Mouse (Mus musculus) hindbrain, postnatal 0 days (tissue): Measurements from ENCODE around the gene Itpr2. TPM values are rescaled to one million over a fixed set of nuclear protein-coding genes. Genes with fewer than 3 reads are reported as not detected.

Experiments
- ATAC-seq: fragments of 200-750 bp; cut with Nextera tagmentation; 2 replicates; pipeline ENCODE4 v1.8.0; 2017; ENCODE audit warnings: mild to moderate bottlenecking, moderate TSS enrichment, moderate library complexity
- DNase-seq: peaks from one replicate; pipeline ENCODE4 v3.0.0-alpha.2; 2015; ENCODE audit warnings: low spot score
- H3K27ac ChIP-seq: fragments of 300-500 bp; sonication (generic); 2 replicates; pipeline ENCODE4 v1.5.1; 2014; ENCODE audit warnings: mild to moderate bottlenecking
- H3K27me3 ChIP-seq: fragments of 300-500 bp; sonication (generic); 2 replicates; pipeline ENCODE4 v1.6.1; 2014; ENCODE audit warnings: low read length, mixed read lengths; ENCODE audit not compliant: insufficient read depth
- H3K36me3 ChIP-seq: fragments of 300-500 bp; sonication (generic); 2 replicates; pipeline ENCODE4 v1.6.1; 2014; ENCODE audit warnings: low read length, mixed read lengths; ENCODE audit not compliant: insufficient read depth
- H3K4me1 ChIP-seq: fragments of 300-500 bp; sonication (generic); 2 replicates; pipeline ENCODE4 v1.6.1; 2014; ENCODE audit warnings: antibody characterized with exemption, low read length, mixed read lengths; ENCODE audit not compliant: insufficient read depth
- H3K4me2 ChIP-seq: fragments of 300-500 bp; sonication (generic); 2 replicates; pipeline ENCODE4 v1.6.1; 2014; ENCODE audit warnings: low read depth, mild to moderate bottlenecking, low read length, moderate library complexity, mixed read lengths
- H3K4me3 ChIP-seq: fragments of 300-500 bp; sonication (generic); 2 replicates; pipeline ENCODE4 v1.5.1; 2014; ENCODE audit warnings: low read length
- H3K9ac ChIP-seq: fragments of 300-500 bp; sonication (generic); replicated peaks from 2 replicates; pipeline ENCODE4 v1.6.1; 2014; ENCODE audit warnings: mild to moderate bottlenecking, low read length, moderate library complexity, mixed read lengths
- H3K9me3 ChIP-seq: fragments of 300-500 bp; sonication (generic); 2 replicates; pipeline ENCODE4 v1.6.1; 2016; ENCODE audit warnings: low read length, mixed read lengths
- CTCF ChIP-seq: IDR thresholded peaks from 2 replicates; pipeline ENCODE4 v1.5.1; 2016; ENCODE audit warnings: antibody characterized with exemption, control low read depth, low read depth
- WGBS: fragments of 180-500 bp; shearing (Covaris S2); extraction: QIAGEN DNeasy Blood & Tissue Kit; methylation state at CpG from one replicate; pipeline ENCODE4 v1.1.7; 2014; 5-methylcytosine and 5-hydroxymethylcytosine counted together
- polyA plus RNA-seq: library from polyadenylated mRNA; unstranded; fragments of >200 nt; fragmentation: Nextera tagmentation; extraction: Ambion mirVana; gene quantifications from 2 replicates; pipeline ENCODE4 v1.2.1, GENCODE M21; 2015
- total RNA-seq: library from RNA; depleted of rRNA; stranded (reverse); fragments of >200 nt; gene quantifications from 2 replicates; pipeline ENCODE4 v1.2.3, GENCODE M21; 2014

Gene Itpr2
- total and polyA plus RNA-seq, 2 experiments from 2014 or later: 15.3 to 15.7 TPM

- Histone ChIP-seq H3K9me3 (no peaks in the 10 kb centered on the region), H3K27ac (no peak overlapping the region), H3K27me3 (no peaks in the 10 kb centered on the region), H3K4me1 (0 out of 2 replicates have a peak, but pooled peaks cover 3% of the 10 kb centered on the region), H3K9ac (no peak overlapping the region), H3K36me3 (no peaks in the 10 kb centered on the region), H3K4me3 (no peak overlapping the region), H3K4me2 (no peak overlapping the region)
- ATAC-seq (no peak), DNase-seq (no peak)
- TF ChIP-seq CTCF: no peak
- 83% methylated on average over 12 of the region's 12 CpGs for WGBS
These were observed 282.5 kb downstream of the Itpr2 start for GRCm38 (mm10) chr6:146219534-146219933.

GRCm38 (mm10) chr6:146215302-146215701, 286.7 kb downstream of the Itpr2 start:
- Histone ChIP-seq H3K27me3 (no peaks in the 10 kb centered on the region), H3K9me3 (no peaks in the 10 kb centered on the region), H3K36me3 (no peaks in the 10 kb centered on the region), H3K4me1 (no peaks in the 10 kb centered on the region), H3K4me2 (no peak overlapping the region), H3K9ac (no peak overlapping the region), H3K4me3 (no peak overlapping the region), H3K27ac (no peak overlapping the region)
- 56% methylated on average over 2 of the region's 2 CpGs for WGBS
- TF ChIP-seq CTCF: no peak
- ATAC-seq (no peak), DNase-seq (no peak)

GRCm38 (mm10) chr6:146212339-146212738, 289.7 kb downstream of the Itpr2 start:
- H3K27me3 ChIP-seq: no peaks in the 10 kb centered on the region
- no peak overlapping the region for H3K9ac ChIP-seq
- H3K9me3 ChIP-seq: no peaks in the 10 kb centered on the region
- H3K4me1 ChIP-seq: no peaks in the 10 kb centered on the region
- DNase-seq: no peak
- 94% methylated on average over 3 of the region's 3 CpGs for WGBS
- no peak for ATAC-seq
- no peak overlapping the region for H3K4me3 ChIP-seq
- H3K4me2 ChIP-seq: no peak overlapping the region
- no peaks in the 10 kb centered on the region for H3K36me3 ChIP-seq
- H3K27ac ChIP-seq: no peak overlapping the region
- no peak for TF ChIP-seq CTCF

GRCm38 (mm10) chr6:146211233-146211632, 290.8 kb downstream of the Itpr2 start:
- no peaks in the 10 kb centered on the region for H3K4me1 ChIP-seq
- no peaks in the 10 kb centered on the region for H3K36me3 ChIP-seq
- H3K4me2 ChIP-seq: no peak overlapping the region
- WGBS: 84% methylated on average over 6 of the region's 6 CpGs
- H3K27ac ChIP-seq: no peak overlapping the region
- DNase-seq (no peak), ATAC-seq (no peak)
- H3K9me3 ChIP-seq: no peaks in the 10 kb centered on the region
- no peak for TF ChIP-seq CTCF
- no peaks in the 10 kb centered on the region for H3K27me3 ChIP-seq
- no peak overlapping the region for H3K9ac ChIP-seq
- no peak overlapping the region for H3K4me3 ChIP-seq

- DNase-seq: no peak
- WGBS: 72% methylated on average over 6 of the region's 6 CpGs
- H3K4me3 ChIP-seq: no peak overlapping the region
- no peaks in the 10 kb centered on the region for H3K4me1 ChIP-seq
- H3K27ac ChIP-seq: no peak overlapping the region
- no peak overlapping the region for H3K9ac ChIP-seq
- no peak overlapping the region for H3K4me2 ChIP-seq
- H3K9me3 ChIP-seq: no peaks in the 10 kb centered on the region
- no peak for TF ChIP-seq CTCF
- H3K36me3 ChIP-seq: no peaks in the 10 kb centered on the region
- no peak for ATAC-seq
- no peaks in the 10 kb centered on the region for H3K27me3 ChIP-seq
These were observed 293.0 kb downstream of the Itpr2 start for GRCm38 (mm10) chr6:146208983-146209382.

GRCm38 (mm10) chr6:146207204-146207959, 294.6 kb downstream of the Itpr2 start:
- Histone ChIP-seq H3K36me3 (no peaks in the 10 kb centered on the region), H3K4me2 (no peak overlapping the region), H3K27ac (no peak overlapping the region), H3K9me3 (no peaks in the 10 kb centered on the region), H3K27me3 (no peaks in the 10 kb centered on the region), H3K4me1 (no peaks in the 10 kb centered on the region), H3K4me3 (no peak overlapping the region), H3K9ac (no peak overlapping the region)
- no peak for ATAC-seq
- TF ChIP-seq CTCF: no peak
- DNase-seq: no peak
- WGBS: 87% methylated on average over 10 of the region's 10 CpGs

- ATAC-seq: no peak
- H3K4me3 ChIP-seq: no peak overlapping the region
- TF ChIP-seq CTCF: no peak
- H3K4me1 ChIP-seq: no peaks in the 10 kb centered on the region
- no peaks in the 10 kb centered on the region for H3K36me3 ChIP-seq
- H3K27ac ChIP-seq: no peak overlapping the region
- no peak overlapping the region for H3K4me2 ChIP-seq
- no peak for DNase-seq
- 92% methylated on average over 2 of the region's 2 CpGs for WGBS
- H3K9ac ChIP-seq: no peak overlapping the region
- no peaks in the 10 kb centered on the region for H3K27me3 ChIP-seq
- H3K9me3 ChIP-seq: no peaks in the 10 kb centered on the region
These were observed 296.9 kb downstream of the Itpr2 start for GRCm38 (mm10) chr6:146205136-146205535.
